Mouse (Mus musculus) frontal cortex, adult 2 months (tissue): ENCODE measurements around the gene Rln1. TPM values are rescaled to one million over a fixed set of nuclear protein-coding genes. Genes with fewer than 3 reads are reported as not detected.

Experiments used
- DNase-seq, 2 experiments: peaks; one replicate each; pipeline ENCODE4 v3.0.0; 2022; ENCODE audit warnings: low spot score in 1 of 2; ENCODE audit errors: extremely low spot score in 1 of 2
- polyA plus RNA-seq: library from polyadenylated mRNA; depleted of rRNA; stranded (reverse); fragments of >200 nt; gene quantifications from 2 replicates; pipeline ENCODE4 v1.2.3, GENCODE M21; 2012; rRNA removed

The Rln1 gene
- 0.80 and 1.3 TPM in 2 replicates for polyA plus RNA-seq

DNA sequence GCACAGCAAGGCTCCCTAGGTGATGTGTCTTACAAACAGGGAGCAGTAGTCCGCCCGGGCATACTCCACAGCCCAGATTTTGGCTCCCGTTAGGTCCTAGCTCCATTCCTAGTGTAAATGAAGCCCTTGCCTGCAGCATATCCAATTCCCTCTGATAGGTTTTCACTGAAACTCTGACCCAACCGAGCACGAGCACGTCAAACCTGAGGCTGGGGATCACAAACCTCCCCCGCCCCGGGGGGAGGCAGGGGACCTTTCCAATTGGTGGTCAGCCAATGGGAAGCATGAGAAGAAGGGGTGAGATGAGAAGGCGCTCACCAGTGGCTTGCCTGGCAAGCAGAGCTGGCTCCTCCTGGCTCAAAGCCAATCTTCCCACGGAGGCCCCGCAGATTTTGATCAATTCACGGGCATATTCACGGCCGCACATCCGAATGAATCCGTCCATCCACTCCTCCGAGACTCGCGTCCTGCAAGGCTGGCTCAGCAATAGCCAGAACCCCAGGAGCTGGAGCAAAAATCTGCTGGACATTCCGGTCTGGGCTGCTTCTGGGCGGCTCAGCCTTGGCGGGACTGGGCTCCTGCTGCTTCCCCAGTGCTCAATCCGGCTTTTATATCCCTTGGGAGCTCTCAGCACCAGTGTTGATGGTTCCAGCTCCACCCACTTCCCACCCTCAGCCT, at the start of gene Rln1:
Rln1 (minus strand) TSS at position 603 of the 678 bp plus-strand sequence.
- peak in 1 of 2 experiments; percentile 45 for DNase-seq

DNA sequence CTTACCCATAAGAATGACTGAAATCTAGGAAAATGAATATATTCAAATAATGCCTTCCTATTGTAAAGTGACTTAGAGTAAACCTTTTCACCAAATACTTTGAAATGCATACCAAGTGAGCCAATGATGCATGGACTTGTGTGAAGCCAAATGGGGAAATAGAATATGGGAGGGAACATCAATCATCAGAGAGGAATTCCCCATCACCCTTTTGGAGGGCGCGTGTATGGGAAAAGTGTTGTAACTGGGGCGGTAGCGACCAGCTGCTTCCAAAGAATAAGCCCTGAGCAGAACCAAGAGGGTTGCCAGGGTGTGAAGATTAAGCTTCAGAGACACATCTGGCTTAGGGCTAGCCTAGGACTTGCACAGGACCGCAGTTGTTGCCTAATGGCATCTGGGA, 48.9 kb upstream of the Rln1 start:
- no peak for DNase-seq

DNA sequence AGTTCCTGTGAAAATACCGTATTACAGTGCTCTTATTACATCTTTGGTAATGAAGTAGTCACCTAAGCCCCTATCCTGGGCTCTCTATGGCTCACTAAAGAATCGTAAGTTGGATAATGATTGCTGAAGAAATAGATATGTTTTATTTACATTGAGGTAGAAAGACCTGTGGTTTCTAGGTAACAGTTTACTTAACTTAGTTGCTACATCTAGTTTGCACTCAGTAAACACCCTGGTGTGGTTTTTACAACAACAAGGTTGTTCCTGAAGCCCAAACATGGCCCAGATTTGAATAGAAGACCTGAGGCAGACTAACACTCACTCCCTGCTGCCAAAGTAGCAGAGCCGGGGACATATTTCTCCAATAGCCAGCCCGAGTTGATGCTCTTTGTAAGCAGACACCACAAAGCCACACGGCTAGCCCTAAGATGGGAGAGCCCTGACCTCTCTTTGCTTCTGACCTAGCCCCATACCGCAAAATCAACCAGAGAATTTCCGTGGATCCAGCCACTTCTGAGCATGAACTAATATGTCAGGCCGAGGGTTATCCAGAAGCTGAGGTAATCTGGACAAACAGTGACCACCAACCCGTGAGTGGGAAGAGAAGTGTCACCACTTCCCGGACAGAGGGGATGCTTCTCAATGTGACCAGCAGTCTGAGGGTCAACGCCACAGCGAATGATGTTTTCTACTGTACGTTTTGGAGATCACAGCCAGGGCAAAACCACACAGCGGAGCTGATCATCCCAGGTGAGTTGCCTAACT, 45.6 kb upstream of the Rln1 start:
- DNase-seq = no peak

DNA sequence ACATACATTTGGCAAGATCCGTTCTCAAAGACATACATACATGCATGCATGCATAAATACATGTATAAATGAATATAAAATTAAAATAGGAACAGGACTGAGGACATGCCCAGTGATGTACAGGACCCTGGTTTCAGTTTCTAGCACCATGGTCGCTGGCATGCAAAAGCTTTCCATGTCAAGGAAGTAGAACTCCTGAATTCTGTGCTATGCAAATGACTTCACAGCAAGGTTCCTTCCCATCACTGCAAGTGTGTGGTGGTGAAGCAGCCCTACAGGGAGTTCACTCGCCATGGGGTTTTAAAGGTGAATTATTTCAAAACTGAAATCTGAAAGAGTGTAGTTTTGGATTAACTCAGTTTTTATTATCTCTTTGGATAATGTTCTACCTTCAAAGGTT, 41.9 kb upstream of the Rln1 start:
- DNase-seq = no peak

DNA sequence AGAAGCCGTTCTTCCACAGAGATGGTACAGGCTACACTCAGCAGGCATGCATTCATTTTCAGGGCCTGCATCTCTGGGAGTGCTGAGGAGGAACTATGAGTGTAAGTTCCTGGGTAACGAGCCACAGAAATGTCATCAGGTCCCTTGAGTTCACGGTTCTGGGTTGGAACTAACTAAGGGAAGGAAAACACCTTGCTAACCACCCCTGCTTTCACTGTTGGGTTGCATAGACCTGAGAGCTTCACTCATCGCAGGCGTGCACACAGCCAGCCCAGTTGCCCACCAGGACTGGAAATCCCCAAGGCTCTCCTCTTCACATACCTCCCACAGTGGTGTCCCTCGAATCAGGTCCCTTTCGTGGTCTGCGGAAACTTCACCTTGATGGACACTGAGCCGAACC, 40.5 kb upstream of the Rln1 start:
- no peak for DNase-seq

DNA sequence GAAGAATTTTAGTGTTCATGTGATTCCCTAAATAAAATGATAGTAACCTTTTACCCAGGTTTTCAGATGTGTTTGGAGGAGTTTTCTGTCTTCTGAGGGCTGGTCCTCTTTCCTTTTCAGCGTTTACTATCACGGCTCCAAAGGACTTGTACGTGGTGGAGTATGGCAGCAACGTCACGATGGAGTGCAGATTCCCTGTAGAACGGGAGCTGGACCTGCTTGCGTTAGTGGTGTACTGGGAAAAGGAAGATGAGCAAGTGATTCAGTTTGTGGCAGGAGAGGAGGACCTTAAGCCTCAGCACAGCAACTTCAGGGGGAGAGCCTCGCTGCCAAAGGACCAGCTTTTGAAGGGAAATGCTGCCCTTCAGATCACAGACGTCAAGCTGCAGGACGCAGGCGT, 39.0 kb upstream of the Rln1 start:
- DNase-seq = no peak

DNA sequence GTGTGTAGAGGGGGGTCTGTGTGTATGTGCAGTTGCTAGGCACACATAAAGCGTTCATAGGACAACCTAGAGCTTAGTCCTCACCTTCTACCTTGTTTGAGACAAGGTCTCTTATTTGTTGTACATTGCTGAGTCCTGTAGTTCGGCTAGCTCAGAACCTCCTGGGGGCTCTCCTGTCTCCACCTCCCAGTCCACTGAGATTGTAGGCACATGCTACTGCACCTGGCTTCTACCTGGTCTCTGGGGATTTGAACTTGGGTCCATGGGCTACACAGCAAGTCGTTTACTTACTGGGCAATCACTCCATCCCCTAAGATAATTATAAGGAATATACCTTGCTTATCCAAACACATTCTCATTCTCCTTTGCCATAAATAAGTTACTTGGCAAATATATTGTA, 38.2 kb upstream of the Rln1 start:
- no peak for DNase-seq

DNA sequence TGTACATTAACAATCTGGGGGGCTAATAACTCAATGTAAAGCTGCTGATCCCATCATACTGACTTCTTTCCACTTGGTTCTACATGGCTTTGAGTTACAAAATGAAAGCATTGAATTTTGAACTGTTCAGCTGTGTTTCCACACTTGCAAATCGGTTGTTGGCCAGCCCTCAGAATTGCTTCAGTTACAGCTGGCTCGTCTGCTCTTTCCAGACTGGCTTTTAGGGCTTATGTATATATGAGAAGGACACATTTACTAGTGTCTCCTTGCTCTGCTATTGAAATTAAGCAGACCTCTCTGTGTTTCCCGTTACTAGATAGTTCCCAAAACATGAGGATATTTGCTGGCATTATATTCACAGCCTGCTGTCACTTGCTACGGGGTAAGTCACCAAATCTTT, 37.7 kb upstream of the Rln1 start:
- DNase-seq = peak in 1 of 2 experiments; percentile 58

DNA sequence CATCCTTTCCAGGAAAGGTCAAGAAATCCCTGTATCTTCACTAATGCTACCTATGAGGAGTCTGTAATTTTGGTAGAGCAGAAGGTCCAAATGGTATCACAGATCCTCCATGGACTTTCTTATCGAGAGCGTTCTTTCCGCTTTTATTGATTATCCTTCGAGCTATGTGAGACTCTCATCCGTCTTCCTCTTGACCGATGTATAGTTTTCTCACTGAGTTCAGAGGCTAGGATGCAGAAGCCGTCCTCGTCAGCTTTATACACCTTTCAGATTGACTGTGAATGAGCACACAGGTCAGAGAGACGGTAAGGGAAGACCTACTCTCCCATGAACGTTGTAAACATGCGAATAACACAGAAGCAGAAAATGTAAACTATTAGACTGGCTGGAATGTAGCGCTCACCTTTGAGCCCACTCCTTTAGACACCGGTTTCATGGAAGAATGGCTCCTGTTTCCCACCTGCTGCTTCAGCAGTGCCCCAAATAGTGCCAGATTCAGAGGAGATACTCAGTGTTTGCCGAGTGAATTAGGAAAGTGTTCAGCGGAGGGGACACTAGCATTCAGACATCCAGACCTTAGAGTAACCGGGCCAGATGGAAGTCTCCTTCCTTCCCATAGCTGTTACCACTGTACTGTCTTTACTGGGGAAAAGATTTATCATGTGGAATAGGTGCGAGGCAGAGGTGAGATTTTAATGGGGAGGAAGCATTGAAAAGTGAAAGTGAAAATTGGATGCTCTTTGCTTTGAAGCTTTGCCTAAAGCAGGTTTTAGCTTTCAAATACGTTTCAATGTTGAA, 37.0 kb upstream of the Rln1 start:
- DNase-seq = no peak

DNA sequence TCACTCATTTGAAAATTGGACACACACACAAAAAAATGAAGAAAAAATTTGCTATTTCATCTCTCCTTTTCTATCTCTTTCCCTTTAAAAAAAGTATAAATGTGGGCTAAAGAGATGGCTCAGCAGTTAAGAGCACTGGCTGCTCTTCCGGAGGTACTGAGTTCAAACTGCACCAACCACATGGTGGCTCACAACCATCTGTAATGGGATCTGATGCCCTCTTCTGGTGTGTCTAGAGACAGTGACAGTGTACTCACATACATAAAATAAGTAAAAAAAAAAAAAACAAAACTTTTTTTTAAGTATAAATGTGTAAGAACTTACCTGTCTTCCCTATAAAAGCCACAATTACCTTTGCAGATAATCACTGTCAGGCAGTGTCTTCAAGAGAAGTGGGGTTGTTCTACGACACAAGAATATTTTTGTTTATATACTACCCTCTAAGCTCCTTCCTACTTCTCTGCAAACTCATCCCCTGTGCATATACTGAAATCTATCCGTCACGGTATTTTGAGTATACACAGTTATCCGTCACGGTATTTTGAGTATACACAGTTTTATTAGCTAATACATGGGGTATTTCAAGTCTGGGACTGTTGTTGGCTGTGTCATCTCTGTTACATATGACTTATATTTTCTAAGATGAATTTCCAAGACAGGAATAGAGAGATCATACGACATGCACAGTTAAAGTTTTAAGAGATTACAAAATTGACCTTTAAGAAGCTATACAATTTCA, 36.2 kb upstream of the Rln1 start:
- no peak for DNase-seq

DNA sequence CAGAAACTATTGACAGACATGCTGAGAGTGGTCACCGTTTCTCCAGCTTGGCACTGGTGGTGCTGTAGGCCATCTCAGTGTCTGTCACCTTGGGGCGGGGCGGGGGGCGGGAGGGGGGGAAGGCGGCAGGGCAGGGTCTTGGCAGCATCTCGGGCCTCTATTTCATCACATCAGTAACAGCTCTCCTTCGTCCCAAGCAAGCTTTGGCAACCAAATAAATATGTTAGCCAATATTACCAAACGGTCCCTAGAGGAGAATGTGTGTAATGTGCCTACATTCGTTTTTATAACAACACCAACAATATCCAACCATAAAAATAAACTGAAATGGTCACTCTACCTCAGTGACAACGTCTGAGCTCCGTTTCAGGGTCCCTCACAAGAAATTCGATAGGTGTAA, 35.6 kb upstream of the Rln1 start:
- no peak for DNase-seq

DNA sequence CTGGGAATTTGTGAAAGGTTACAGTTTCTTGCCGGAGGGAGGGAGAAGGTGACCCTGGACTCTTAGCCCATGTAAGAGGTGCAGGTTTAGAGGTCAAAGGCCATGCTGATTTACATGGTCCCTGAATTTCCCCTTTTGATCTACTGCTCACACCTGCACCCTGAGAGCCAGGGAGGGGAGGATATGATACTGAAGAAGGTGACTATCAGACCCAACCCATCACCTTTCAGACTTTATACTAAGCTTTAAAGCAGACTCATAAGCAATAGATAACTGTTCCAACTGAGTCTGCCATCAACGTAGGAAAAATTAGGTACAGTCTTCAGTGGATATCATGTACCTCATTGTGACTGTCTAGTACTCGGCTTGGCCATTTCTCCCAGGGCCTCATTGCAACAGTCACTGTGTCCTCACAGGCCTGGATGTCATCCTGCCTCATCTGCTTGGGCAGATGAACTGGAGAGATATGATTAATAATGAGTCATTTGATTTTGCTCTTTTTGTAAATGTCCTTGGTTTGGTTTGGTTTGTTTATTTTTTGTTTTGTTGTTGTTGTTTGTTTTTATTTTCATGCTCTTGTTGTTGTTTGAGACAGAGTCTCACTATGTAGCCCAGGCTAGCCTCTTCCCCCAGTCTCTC, 34.3 kb upstream of the Rln1 start:
- no peak for DNase-seq

DNA sequence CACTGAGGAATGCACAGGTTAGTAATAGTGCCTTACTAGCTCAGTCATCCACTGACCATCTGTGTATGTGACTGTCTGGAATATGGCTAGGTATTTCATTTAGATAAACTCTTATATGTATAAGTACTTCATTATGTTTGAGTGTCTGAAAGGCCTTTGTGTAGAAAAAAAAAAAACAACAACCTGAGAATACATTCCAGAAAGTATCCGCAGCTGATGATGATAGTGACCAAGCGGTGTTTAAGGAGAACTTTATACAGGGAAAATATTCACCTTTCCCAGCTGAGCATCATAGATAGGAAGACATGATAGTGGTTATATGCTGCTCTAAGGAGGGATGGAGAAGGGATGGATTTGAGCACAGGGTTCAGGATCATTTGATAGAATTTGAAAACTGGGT, 33.6 kb upstream of the Rln1 start:
- DNase-seq = no peak

DNA sequence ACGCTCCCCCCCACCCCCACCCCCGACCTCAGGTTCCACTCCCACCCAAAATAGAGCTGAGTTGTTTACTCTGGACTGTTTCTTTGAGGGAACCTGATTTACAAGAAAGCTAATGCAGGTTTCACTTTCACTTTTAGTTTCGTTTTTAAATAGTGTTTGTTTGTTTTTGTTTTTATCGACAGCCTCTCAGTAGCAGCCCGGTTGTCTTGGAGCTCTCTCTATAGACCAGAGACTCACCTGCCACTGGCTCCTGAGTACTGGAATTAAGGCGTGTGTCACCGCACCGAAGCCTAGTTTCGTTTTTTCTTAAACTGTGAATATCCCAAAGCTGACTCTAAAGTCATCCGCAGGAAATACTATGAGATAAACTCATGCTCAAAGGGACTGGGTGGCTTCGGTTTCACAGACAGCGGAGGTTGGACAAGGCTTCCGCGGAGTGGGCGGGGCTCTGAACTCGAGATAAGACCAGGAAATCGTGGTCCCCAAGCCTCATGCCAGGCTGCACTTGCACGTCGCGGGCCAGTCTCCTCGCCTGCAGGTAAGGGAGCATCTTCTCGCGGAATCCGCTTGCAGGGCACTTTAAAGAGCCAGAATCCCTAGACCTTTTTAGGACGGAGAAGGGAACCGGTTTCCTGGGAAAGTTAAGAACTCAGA, 32.6 kb upstream of the Rln1 start, which contains the start of the genes Plgrkt and Cd274:
Plgrkt (minus strand) TSS at position 422 of the 654 bp plus-strand sequence.
Cd274 (plus strand) TSS at position 487 of the 654 bp plus-strand sequence.
- DNase-seq = peak in 1 of 2 experiments; percentile 53

DNA sequence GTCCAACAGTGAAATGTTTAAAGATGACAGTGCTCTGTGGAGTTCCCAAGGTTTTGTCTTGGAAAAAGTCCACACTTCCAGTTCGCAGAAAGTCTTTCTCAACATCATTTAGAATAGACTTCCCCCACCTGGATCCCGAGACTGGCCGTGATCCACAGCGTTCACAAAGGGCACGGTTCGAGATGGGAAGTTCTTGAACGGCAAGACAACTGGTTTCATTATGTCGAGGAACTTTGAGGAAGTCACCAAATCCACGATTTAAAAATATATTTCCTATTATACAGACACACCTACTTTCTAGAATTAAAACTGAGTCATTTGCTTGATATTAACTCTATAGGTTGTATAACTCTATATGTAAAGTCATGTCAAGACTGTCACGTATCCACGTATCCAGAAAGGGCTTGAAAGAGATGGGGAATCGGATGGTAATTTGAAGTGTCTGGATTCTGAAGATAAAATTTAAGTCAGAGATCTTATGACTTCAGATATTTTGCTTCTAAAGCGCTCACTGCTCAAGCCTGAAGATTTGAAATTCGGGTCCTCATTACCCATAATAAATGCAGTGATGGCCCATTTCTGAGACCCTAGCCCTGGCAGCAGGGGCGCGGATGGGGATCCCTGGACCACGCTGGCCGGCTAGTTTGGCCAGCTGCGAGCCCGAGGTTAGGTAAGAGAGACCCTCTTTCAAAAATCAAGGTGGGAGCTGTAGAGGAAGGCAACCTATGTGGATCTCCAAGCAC, 31.9 kb upstream of the Rln1 start:
- DNase-seq = no peak

DNA sequence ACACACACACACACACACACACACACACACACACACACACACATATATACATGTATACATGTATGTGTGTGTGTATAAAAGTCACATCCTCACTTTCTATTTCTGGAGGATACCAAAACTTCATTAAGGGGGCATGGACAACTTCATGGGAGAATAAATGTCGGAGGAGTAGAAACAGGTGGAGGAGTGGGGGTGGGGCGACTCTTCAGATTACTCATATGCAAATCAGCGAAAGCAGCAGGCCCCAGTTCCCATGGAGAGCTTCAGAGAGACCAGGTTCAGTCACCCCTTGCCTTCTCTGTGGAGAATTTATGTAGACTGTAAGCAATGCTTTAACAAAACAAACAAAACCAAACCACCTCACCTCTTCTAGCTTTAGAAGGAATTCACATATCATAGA, 30.6 kb upstream of the Rln1 start:
- no peak for DNase-seq

DNA sequence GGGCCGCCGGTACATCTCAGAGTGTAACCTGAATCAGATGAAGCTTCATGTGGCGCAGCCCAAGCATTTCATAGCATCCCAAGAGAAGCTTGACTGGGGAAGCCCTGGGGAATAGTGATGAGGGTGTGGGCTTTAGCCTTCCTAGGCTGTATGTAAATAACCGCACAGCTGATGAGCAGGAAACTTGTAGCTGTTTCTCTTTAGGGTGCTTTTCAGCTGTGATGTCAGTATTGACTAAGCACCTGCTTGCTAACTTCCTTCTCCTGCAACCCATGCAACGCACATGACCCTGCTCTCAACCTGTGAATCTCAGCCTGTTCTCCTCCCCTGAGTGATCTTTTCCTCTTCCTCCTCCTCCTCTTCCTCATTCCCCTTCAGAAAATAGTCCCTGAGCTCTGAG, 29.6 kb upstream of the Rln1 start:
- no peak for DNase-seq

DNA sequence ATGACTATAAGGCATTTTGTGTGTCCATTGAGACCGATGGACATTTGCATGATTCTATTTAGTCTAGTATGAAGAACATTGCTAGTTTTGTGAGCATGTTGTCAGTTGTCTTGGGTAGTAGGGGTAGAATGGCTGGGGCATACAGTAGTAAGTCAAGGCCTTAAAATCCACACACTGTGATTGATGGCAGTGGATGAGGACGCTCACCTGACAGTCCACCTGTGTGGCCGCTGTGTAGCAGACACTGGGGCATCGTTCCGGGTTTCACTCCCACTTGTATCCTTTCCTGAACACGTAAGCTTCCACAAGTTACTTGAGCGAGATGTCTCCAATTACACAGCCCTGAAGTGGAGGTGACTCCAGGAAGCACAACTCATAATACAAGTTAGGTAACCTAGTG, 29.1 kb upstream of the Rln1 start:
- no peak for DNase-seq
